Mouse (Mus musculus): ENCODE data around the gene Ppat. TPM values are rescaled to one million over a fixed set of nuclear protein-coding genes. Genes with fewer than 3 reads are reported as not detected.
A peak's percentile ranks its signal among the peaks of the same experiment; 100 is the strongest.

The Ppat gene
- total RNA-seq, 2 experiments from 2014 or later, result 21.2 to 21.8 TPM

GRCm38 (mm10) chr5:76964651-76965050, 13.3 kb upstream of the Ppat start:
- peak; percentile 53 for TF ChIP-seq CTCF (IDR thresholded peaks at IDR 0.05)
- DNase-seq, result peak; percentile 39
- no peak overlapping the region for H3K4me3 ChIP-seq
- intact Hi-C loops (cut with DNase I), result no loop called here
- H3K27ac ChIP-seq, result no peak overlapping the region

- DNase-seq, result no peak
- intact Hi-C loops (cut with DNase I), result no loop called here
- Histone ChIP-seq H3K27ac (no peak overlapping the region), H3K4me3 (no peak overlapping the region)
- TF ChIP-seq CTCF (IDR thresholded peaks at IDR 0.05), result no peak
Measured at GRCm38 (mm10) chr5:76962545-76962944, 11.2 kb upstream of the Ppat start.

GRCm38 (mm10) chr5:76959587-76959986, 8.2 kb upstream of the Ppat start:
- TF ChIP-seq CTCF (IDR thresholded peaks at IDR 0.05), result no peak
- intact Hi-C loops (cut with DNase I), result loop anchor here (5.0 kb wide), 1 partner anchor 37 kb away; no protein-coding TSS in a partner anchor
- H3K27ac ChIP-seq, result no peak overlapping the region
- H3K4me3 ChIP-seq, result no peak overlapping the region
- DNase-seq, result no peak

- intact Hi-C loops (cut with DNase I), result loop anchor here (5.0 kb wide), 1 partner anchor 36 kb away; no protein-coding TSS in a partner anchor
- no peak for DNase-seq
- TF ChIP-seq CTCF (IDR thresholded peaks at IDR 0.05), result peak; percentile 35
- H3K27ac ChIP-seq, result peak overlapping the region; percentile 28
- H3K4me3 ChIP-seq, result no peak overlapping the region
Measured at GRCm38 (mm10) chr5:76957954-76958353, 6.6 kb upstream of the Ppat start.

- no peak for TF ChIP-seq CTCF (IDR thresholded peaks at IDR 0.05)
- no peak for DNase-seq
- H3K4me3 ChIP-seq, result no peak overlapping the region
- H3K27ac ChIP-seq, result peak overlapping the region; percentile 99
- intact Hi-C loops (cut with DNase I), result loop anchor here (5.0 kb wide), 1 partner anchor 33 kb away; no protein-coding TSS in a partner anchor
Measured at GRCm38 (mm10) chr5:76955474-76955873, 4.1 kb upstream of the Ppat start.

- no peak for DNase-seq
- intact Hi-C loops (cut with DNase I), result no loop called here
- peak overlapping the region; percentile 99 for H3K27ac ChIP-seq
- H3K4me3 ChIP-seq, result peak overlapping the region; percentile 91
- TF ChIP-seq CTCF (IDR thresholded peaks at IDR 0.05), result no peak
Measured at GRCm38 (mm10) chr5:76954271-76954900, 3.0 kb upstream of the Ppat start.

GRCm38 (mm10) chr5:76953794-76954193, 2.4 kb upstream of the Ppat start:
- intact Hi-C loops (cut with DNase I), result no loop called here
- peak; percentile 15 for DNase-seq
- TF ChIP-seq CTCF (IDR thresholded peaks at IDR 0.05), result no peak
- peak overlapping the region; percentile 99 for H3K27ac ChIP-seq
- peak overlapping the region; percentile 91 for H3K4me3 ChIP-seq

- DNase-seq, result peak; percentile 18
- peak overlapping the region; percentile 99 for H3K27ac ChIP-seq
- TF ChIP-seq CTCF (IDR thresholded peaks at IDR 0.05), result no peak
- peak overlapping the region; percentile 91 for H3K4me3 ChIP-seq
- intact Hi-C loops (cut with DNase I), result no loop called here
Measured at GRCm38 (mm10) chr5:76952112-76953040, 998 bp upstream of the Ppat start.

GRCm38 (mm10) chr5:76950343-76951105, 854 bp downstream of the Ppat start:
- no peak for DNase-seq
- H3K4me3 ChIP-seq, result peak overlapping the region; percentile 91
- H3K27ac ChIP-seq, result peak overlapping the region; percentile 99
- no peak for TF ChIP-seq CTCF (IDR thresholded peaks at IDR 0.05)
- intact Hi-C loops (cut with DNase I), result loop anchor here (2.0 kb wide), 1 partner anchor 46 kb away; the partner anchor contains the start of gene Aasdh

- H3K4me3 ChIP-seq, result no peak overlapping the region; the same call in 1 of the 2 replicates
- intact Hi-C loops (cut with DNase I), result no loop called here
- DNase-seq, result no peak
- no peak for TF ChIP-seq CTCF (IDR thresholded peaks at IDR 0.05)
- H3K27ac ChIP-seq, result peak overlapping the region; percentile 72
Measured at GRCm38 (mm10) chr5:76947758-76948157, 3.6 kb downstream of the Ppat start.

GRCm38 (mm10) chr5:76947142-76947541, 4.2 kb downstream of the Ppat start:
- intact Hi-C loops (cut with DNase I), result no loop called here
- DNase-seq, result peak; percentile 36
- no peak overlapping the region for H3K4me3 ChIP-seq
- H3K27ac ChIP-seq, result peak overlapping the region; percentile 72
- TF ChIP-seq CTCF (IDR thresholded peaks at IDR 0.05), result no peak

GRCm38 (mm10) chr5:76945678-76946033, 5.7 kb downstream of the Ppat start:
- DNase-seq, result no peak
- intact Hi-C loops (cut with DNase I), result no loop called here
- no peak overlapping the region for H3K4me3 ChIP-seq
- TF ChIP-seq CTCF (IDR thresholded peaks at IDR 0.05), result no peak
- H3K27ac ChIP-seq, result peak overlapping the region; percentile 16; the same call in 1 of the 2 replicates
